Mouse (Mus musculus): ENCODE measurements at regions not wholly inside any gene's neighbourhood (a gene's known extent, or its start where the extent isn't known, plus 50 kb on each side); places are given as distances from the start of the nearest gene placed in this dataset.

DNA sequence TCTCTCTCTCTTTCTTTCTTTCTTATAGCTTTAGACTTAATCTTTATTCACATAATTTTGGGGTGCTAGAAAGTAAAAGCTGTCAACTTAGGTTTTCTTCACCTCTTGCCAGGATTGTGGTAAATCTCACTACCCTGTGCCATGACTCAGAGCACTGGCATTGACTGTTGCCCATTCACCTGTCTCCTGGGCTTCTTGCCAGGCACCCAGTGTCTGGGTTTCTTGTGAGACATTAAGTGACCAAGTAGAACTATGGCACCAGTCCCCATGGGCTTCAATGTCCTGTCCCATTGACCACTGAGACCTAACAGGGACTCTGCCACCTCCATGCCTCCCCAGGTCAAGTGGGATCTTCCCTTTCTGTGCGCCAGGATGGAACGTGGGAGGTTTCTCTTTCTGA is 69.2 kb upstream of the Gadd45a start:
- no peak overlapping the region for H3K4me3 ChIP-seq
- peak; percentile 33 for DNase-seq
- no peak for TF ChIP-seq CTCF (IDR thresholded peaks at IDR 0.05)
- no peak overlapping the region for H3K27ac ChIP-seq
- intact Hi-C loops (cut with DNase I): no loop called here

DNA sequence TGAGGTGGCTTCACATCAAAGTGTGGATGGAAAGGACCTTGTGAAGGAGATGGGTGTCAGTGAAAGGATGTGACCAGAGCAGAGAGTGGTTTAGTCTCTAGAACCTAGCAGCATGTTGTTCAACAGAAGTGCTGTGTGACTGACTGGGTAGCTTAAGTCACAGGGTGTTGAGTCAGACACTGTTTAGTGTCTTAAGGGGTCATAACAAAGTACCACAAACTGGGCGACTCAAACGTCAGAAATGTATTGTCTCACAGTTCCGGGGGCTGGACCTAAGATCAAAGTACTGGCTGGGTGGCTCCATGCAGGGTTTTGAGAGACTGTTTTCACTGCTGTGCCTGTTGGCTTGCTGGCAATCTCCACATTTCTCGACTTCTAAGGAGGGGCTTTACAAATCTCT is 68.1 kb upstream of the Gadd45a start:
- no peak for TF ChIP-seq CTCF (IDR thresholded peaks at IDR 0.05)

DNA sequence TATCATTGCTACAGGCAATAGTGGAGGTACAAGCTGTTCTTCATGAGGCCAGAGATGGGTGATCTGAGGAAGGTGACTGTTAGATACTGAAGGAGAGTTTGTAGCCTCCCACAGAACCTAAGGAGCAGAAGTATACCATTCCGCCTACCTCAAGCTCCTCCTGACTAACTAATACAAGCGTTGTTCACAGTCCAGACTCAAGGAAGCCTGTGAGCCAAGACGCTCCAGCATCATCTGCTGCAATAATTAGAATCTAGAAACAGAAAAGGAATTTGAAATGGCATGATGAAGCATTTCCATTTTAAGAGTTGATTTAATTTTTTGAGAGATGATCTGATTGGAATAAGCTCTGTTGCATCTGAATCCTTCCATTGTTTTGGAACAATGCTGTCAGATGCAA is 66.9 kb upstream of the Gadd45a start:
- no peak for DNase-seq
- intact Hi-C loops (cut with DNase I): loop anchor here (5.0 kb wide), 1 partner anchor 67 kb away; the partner anchor contains the start of gene Gadd45a
- no peak overlapping the region for H3K27ac ChIP-seq
- H3K4me3 ChIP-seq: no peak overlapping the region
- no peak for TF ChIP-seq CTCF (IDR thresholded peaks at IDR 0.05)

More for the DNA sequence above, 68.1 kb upstream of the Gadd45a start:
- Histone ChIP-seq H3K27ac (no peak overlapping the region), H3K4me3 (no peak overlapping the region)
- no peak for DNase-seq
- intact Hi-C loops (cut with DNase I): no loop called here

DNA sequence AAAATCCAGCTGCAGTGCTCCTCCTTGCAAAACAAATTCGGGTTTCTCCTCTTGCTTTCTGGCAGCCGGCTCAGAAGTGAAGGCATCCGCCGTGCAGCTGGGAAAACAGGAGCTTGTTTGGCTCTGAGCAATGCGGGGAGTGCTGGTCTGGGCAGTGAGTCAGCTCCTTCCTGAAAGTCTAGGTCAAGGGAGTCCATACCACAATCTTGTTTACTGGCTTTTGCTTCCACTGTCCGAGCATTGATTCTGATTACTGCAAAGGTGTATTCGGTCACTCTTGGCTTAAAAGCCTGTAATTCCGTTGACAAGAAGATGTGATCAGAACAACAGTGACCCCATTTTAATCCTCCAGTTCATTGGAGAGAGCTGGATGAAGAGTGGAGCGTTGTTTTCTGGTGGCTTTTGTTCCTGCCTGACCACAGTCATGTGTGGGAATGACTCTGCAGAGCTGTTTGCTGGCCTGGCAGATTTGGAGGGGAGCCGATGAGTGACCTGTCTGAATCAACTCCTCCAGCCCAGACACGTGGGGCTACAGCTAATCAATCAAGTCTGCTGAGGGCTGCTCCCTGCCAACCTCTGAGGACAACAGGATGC is 65.4 kb upstream of the Gadd45a start:
- DNase-seq: peak; percentile 89
- intact Hi-C loops (cut with DNase I): loop anchor here (2.0 to 5.0 kb wide), 2 partner anchors 36 to 65 kb away; partner anchors contain the start of gene Gadd45a
- Histone ChIP-seq H3K27ac (peak overlapping the region; percentile 91), H3K4me3 (peak overlapping the region; percentile 62)
- no peak for TF ChIP-seq CTCF (IDR thresholded peaks at IDR 0.05)

DNA sequence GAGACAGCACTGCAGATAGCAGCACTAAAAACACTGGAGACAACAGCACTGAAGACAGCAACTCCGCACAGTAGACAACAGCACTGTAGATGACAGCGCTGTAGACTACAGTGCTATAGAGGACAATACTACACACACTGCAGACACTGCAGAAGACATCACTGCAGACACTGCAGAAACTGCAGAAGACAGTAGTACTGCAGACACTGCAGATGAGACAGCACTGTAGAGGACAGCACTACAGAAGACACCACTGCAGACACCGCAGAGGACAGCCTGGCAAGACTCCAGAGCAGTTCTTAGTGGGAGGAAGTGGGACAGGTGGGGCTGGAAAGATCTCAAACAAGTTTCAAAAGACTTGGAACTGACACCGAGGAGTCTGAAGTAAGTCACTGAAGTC is 64.8 kb upstream of the Gadd45a start:
- DNase-seq: peak; percentile 78
- Histone ChIP-seq H3K27ac (peak overlapping the region; percentile 91), H3K4me3 (peak overlapping the region; percentile 62)
- intact Hi-C loops (cut with DNase I): loop anchor here (2.0 to 5.0 kb wide), 2 partner anchors 37 to 65 kb away; partner anchors contain the start of gene Gadd45a
- TF ChIP-seq CTCF (IDR thresholded peaks at IDR 0.05): no peak

DNA sequence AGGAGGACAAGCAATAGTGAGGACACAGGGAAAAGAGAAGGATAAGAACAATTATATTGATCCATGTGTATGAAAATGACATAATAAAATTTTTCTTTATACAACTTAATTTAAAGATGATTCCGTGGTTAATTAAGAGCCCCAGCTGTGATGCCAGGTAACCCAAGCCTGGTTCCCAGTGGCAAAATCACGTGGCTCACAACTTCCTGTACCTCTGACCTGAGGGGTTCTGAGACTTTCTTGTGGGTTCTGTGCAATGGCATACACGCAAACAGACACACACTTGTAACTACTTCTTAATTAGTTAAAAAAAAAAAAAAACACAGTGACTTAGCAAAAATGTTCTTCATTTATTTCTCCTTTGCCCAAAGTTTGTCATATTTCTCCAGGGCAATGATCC is 57.2 kb upstream of the Gadd45a start:
- Histone ChIP-seq H3K4me3 (no peak overlapping the region), H3K27ac (no peak overlapping the region)
- TF ChIP-seq CTCF (IDR thresholded peaks at IDR 0.05): no peak
- no peak for DNase-seq
- intact Hi-C loops (cut with DNase I): no loop called here

DNA sequence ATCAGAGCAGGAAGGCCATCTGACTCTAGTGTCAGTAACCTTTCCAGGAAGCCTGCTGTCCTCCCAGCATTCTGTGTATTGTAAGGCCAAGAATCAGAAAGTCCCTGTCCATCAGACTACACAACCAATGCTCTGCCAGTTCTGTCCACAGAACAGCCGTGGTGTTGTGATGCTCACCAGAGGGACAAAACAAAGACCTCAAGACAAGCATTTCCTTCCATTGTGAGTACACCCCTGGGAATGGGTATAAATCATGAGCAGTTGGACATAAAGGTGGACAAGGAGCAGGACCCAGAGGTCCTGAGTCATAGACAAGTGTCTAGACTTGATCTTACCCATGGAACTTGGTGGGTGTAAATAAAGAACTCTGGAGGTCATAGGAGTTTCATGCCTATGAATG is 55.9 kb upstream of the Gadd45a start:
- Histone ChIP-seq H3K27ac (no peak overlapping the region), H3K4me3 (no peak overlapping the region)
- no peak for DNase-seq
- intact Hi-C loops (cut with DNase I): no loop called here
- no peak for TF ChIP-seq CTCF (IDR thresholded peaks at IDR 0.05)

DNA sequence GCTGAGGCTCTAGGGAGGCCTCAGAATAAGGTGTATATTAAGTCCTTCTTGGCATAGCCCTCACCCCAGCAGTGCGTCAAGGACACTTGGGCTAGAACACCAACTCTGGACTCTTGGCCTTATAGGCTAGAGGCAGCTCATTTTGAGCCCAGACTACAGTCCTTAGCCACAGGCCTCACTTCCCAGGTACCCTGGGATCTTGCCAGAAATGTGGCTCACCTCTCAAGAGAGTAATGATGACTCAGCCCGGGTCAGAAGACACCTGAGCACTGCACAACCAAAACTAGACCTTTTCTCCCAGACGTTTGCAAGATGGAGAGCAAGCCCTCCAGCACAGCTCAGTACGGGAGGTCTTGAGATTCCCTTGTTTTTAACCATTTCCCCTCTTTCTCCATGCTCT is 52.9 kb upstream of the Gadd45a start:
- DNase-seq: no peak
- H3K27ac ChIP-seq: no peak overlapping the region
- TF ChIP-seq CTCF (IDR thresholded peaks at IDR 0.05): no peak
- no peak overlapping the region for H3K4me3 ChIP-seq
- intact Hi-C loops (cut with DNase I): no loop called here

DNA sequence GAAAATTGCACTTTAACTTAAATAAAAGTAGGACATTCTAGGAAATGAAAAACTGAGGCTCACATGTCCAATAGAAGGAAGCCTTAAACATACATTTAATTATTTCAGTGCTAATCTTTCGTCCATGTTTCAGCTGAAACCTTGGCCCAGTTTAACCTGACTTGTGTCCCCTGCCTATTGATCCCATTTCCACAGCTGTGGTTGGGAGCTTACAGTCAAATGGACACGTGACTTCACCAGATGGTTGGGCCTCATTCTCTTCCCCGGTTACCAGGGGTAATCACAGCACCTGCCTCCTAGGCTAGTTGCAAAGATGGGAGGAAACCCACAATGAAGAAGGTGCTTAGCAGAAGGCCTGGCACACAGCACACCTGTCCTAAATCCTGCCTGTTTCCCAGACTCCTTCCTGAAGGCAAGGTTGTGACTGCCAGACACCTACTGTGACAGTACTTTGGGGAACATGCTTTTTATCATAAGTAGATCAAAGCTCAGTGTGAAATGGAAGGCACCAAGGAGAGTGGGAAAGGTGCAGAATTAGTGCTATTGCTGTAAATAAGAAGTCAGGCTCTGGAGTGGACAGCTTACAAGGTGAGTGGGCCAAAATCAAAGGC is 52.4 kb upstream of the Gadd45a start:
- intact Hi-C loops (cut with DNase I): no loop called here
- Histone ChIP-seq H3K4me3 (no peak overlapping the region), H3K27ac (no peak overlapping the region)
- TF ChIP-seq CTCF (IDR thresholded peaks at IDR 0.05): no peak
- no peak for DNase-seq

DNA sequence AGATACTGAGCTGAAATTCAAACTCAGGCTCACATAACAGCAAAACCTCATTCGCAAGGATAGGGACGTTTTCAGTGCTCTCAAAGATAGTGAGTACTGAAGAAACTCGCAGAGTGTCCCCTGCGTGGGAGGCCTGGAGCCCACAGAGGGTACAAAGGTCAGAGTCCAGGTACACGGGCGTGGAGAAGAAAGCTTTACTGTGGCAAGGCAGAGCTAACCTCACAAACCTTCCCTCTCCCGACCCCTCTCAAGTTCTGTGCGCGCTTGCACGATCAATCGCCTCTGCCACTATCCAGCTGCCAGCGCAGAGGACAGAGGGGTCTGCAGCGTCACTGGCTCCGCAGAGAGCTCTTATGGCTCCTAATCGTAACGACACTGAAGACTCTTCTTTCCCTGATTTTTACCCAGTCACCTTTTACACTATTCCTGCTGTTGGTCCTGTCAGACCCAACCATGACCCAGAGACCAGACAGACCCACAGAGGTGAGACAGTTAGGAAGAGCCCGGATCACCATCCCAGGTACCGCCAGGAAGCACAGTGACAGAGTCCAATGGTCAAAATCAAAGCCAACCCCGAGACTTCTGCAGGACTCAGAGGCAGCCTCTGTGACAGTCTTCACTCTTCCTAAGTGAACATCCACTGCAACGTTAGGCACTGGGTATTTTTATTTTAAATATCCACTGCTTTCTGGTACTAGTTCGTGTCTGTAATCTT is 51.6 kb upstream of the Gadd45a start:
- no peak for TF ChIP-seq CTCF (IDR thresholded peaks at IDR 0.05)
- intact Hi-C loops (cut with DNase I): no loop called here

DNA sequence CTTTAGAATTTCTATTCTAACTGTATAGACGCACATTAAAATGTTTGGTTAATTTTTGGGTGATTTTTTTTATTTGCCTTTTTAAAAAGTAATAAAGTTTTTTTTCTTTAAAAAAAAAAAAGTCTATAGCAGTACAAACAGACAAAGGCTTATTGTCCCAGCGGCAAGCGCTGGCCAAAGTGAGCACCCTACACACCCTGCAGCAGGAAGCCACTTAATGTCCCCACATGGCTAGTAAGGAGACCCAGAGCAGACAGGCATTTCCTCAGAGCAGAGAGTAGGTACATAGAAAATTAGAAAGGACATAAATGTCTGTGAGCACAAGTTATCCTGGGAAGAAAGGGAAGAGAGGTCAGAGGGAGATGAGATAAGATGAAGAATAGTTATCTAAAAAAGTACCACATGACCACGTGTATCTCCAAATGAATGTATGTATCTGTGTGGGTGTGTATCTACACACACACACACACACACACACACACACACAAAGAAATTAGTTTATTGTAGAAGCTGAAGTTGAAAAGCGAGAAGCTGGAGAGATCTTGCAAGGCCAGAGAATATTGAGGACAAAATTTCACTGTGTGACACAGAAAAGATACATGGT is 50.7 kb upstream of the Gadd45a start:
- TF ChIP-seq CTCF (IDR thresholded peaks at IDR 0.05): no peak
- DNase-seq: no peak
- Histone ChIP-seq H3K4me3 (no peak overlapping the region), H3K27ac (no peak overlapping the region)
- intact Hi-C loops (cut with DNase I): no loop called here

More for the DNA sequence above, 51.6 kb upstream of the Gadd45a start:
- Histone ChIP-seq H3K4me3 (no peak overlapping the region), H3K27ac (no peak overlapping the region)
- DNase-seq: no peak

DNA sequence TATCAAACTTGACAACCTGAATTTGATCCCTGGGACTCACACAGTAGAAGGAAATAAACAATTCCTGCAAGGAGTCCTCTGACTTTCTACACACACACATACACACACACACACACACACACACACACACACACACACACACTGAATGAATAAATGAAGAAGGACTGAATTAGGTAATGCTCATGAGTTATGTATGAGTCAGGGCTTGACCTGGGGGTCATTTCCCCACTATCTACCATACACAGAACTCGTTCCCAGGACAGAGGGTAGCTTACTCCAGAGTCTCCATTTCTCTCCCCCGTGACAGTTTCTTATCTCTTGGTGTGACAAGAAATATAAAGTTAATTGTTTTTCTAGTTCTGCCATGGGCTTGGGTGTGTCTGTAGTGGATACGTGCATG is 50.1 kb upstream of the Gadd45a start:
- no peak overlapping the region for H3K27ac ChIP-seq
- no peak overlapping the region for H3K4me3 ChIP-seq
- intact Hi-C loops (cut with DNase I): no loop called here
- no peak for DNase-seq
- no peak for TF ChIP-seq CTCF (IDR thresholded peaks at IDR 0.05)

Measured in gastrocnemius, adult 2 months (tissue).